Mouse (Mus musculus): ENCODE results near the gene Aoc3.

DNA sequence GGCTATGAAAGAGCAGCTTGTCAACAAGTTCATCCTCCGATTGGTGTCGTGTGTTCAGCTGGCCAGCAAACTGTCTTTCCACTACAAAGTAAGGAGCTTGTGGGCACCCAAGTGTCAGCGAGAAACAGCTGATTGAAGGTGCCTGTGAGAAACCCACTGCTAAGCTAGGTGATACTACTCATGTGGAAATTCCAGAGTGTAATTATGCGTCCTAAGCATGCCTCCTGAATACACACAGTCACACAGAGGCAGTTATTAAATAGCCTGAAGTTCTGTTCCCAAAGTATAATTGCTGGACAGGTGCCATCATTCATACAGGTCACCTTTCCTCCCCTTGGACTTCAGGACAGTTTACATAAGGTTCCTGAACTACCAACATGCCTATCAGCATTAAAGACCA lies 46.6 kb upstream of the Aoc3 start:
- TF ChIP-seq CTCF (conservative IDR thresholded peaks at IDR 0.05; ENCODE audit: insufficient read depth, insufficient read length, low read depth, low read length), result no peak
- no peak for TF ChIP-seq POLR2A (IDR thresholded peaks at IDR 0.05; ENCODE audit: low read depth, low read length)
